Mouse (Mus musculus) thymus, adult 2 months (tissue): ENCODE measurements around the gene Gmppa.

Experiments
- CTCF ChIP-seq: fragments of 200-500 bp; IDR thresholded peaks from 2 replicates; pipeline ENCODE4 v1.5.1; 2012; ENCODE audit warnings: mild to moderate bottlenecking, control low read depth, low read length, moderate library complexity, borderline replicate concordance; ENCODE audit not compliant: control insufficient read depth, poor library complexity, insufficient read depth; ENCODE audit errors: extremely low read depth
- POLR2A ChIP-seq: fragments of 200-500 bp; IDR thresholded peaks from 2 replicates; pipeline ENCODE4 v1.6.1; 2012; ENCODE audit warnings: mild to moderate bottlenecking, low read length, control low read depth, moderate library complexity; ENCODE audit not compliant: control insufficient read depth, poor library complexity, insufficient read depth; ENCODE audit errors: extremely low read depth

GRCm38 (mm10) chr1:75387929-75388897 is 47.5 kb upstream of the Gmppa start:
- TF ChIP-seq CTCF (no peak), POLR2A (no peak)
